Mouse (Mus musculus) myocyte (in vitro differentiated cells): ENCODE measurements around the gene Krtap7-1.

Experiments used
- E2F4 ChIP-seq: IDR thresholded peaks from one replicate; pipeline ENCODE4 v1.6.1; 2011; ENCODE audit warnings: mild to moderate bottlenecking, control low read depth, moderate library complexity; ENCODE audit not compliant: insufficient read depth
- MAX ChIP-seq: IDR thresholded peaks from one replicate; pipeline ENCODE4 v1.6.1; 2011; ENCODE audit warnings: low read depth, mild to moderate bottlenecking, control low read depth
- MYOD1 ChIP-seq, 3 experiments: IDR thresholded peaks; one replicate each; pipeline ENCODE4 v1.6.1; 2011; ENCODE audit warnings: control low read depth in 2 of 3, low read depth in 2 of 3, mild to moderate bottlenecking in 2 of 3, moderate library complexity in 1 of 3; ENCODE audit not compliant: insufficient read length in 2 of 3, control insufficient read depth in 1 of 3
- MYOG ChIP-seq, 3 experiments: IDR thresholded peaks; one replicate each; pipeline ENCODE4 v1.6.1; 2011; ENCODE audit warnings: control low read depth in 2 of 3, low read depth in 2 of 3, mild to moderate bottlenecking in 2 of 3; ENCODE audit not compliant: insufficient read length in 2 of 3, control insufficient read depth in 1 of 3, insufficient read depth in 1 of 3
- POLR2A ChIP-seq: IDR thresholded peaks from one replicate; pipeline ENCODE4 v1.6.1; 2011; ENCODE audit warnings: low read depth, mild to moderate bottlenecking, control low read depth, moderate library complexity; ENCODE audit not compliant: insufficient read length
- TCF3 ChIP-seq: IDR thresholded peaks from one replicate; pipeline ENCODE4 v1.6.1; 2011; ENCODE audit warnings: low read depth, control low read depth; ENCODE audit not compliant: insufficient read length

- no peak for TF ChIP-seq MYOD1 (IDR thresholded peaks at IDR 0.05; ENCODE audit: control insufficient read depth in 1 of 3, insufficient read length in 2 of 3, low read depth in 2 of 3)
- no peak for TF ChIP-seq TCF3
- no peak for TF ChIP-seq MYOG (IDR thresholded peaks at IDR 0.05; ENCODE audit: control insufficient read depth in 1 of 3, insufficient read depth in 1 of 3, insufficient read length in 2 of 3, low read depth in 2 of 3)
- TF ChIP-seq POLR2A = no peak
- no peak for TF ChIP-seq E2F4
- TF ChIP-seq MAX = no peak
Observed at GRCm38 (mm10) chr16:89513431-89513830, 5.3 kb upstream of the Krtap7-1 start.
